In genomic region chr7:139434931-139435330, GRCm38 (mm10) we compare ENCODE assay signal across 5 mouse cellular contexts. TPM values are rescaled to one million over a fixed set of nuclear protein-coding genes. Genes with fewer than 3 reads are reported as not detected.
DNase-seq lines count a peak whose midpoint lies in the region; ATAC-seq and TF ChIP-seq lines count a peak whose summit lies in the region.
"Not testable (repeated sequence)": the region's sequence is repeated elsewhere in the genome, so short reads cannot be mapped to it uniquely, and the experiment has no call there.

No protein-coding gene starts in this region.

- not testable (repeated sequence) for TF ChIP-seq POLR2A in liver, adult 2 months (IDR thresholded peaks at IDR 0.05; ENCODE audit: extremely low read depth, insufficient read depth, low read length)

- H3K4me3 ChIP-seq in gastrocnemius, adult 2 months; heart, embryonic 10.5 days; heart, postnatal 0 days (ENCODE audit: low read depth, low read length); liver, adult 2 months (ENCODE audit: insufficient read depth, low read depth, low read length); macrophage (ENCODE audit: inconsistent target): not testable (repeated sequence)

- TF ChIP-seq EP300 in heart, postnatal 0 days (IDR thresholded peaks at IDR 0.05; ENCODE audit: low read depth): not testable (repeated sequence)

- H3K4me2 ChIP-seq in heart, postnatal 0 days (ENCODE audit: low read depth, low read length): not testable (repeated sequence)

- intact Hi-C loops in gastrocnemius, adult 2 months (cut with DNase I): not testable (repeated sequence)

- peaks cover 17% of the 10 kb centered on the region; the same call in 1 of the 2 replicates for H3K79me2 ChIP-seq in liver, adult 2 months (ENCODE audit: control insufficient read depth, insufficient read depth, low read length)
- peaks cover 10% of the 10 kb centered on the region; the same call in 1 of the 2 replicates for H3K79me2 ChIP-seq in macrophage (ENCODE audit: inconsistent target)

- WGBS in heart, embryonic 10.5 days: 81% methylated on average over 2 of the region's 2 CpGs
- 68% methylated on average over 2 of the region's 2 CpGs for WGBS in heart, postnatal 0 days
- 88% methylated on average over 2 of the region's 2 CpGs for WGBS in liver, adult 2 months
- WGBS in macrophage (ENCODE audit: missing documents): 94% methylated on average over 2 of the region's 2 CpGs

- not testable (repeated sequence) for H3K9ac ChIP-seq in heart, postnatal 0 days (replicated peaks; ENCODE audit: low read depth, low read length); liver, adult 2 months (ENCODE audit: low read depth, low read length)

- peak overlapping the region; percentile 81 for H3K27ac ChIP-seq in gastrocnemius, adult 2 months
- H3K27ac ChIP-seq in heart, embryonic 10.5 days: peak overlapping the region; percentile 77; the same call in 1 of the 2 replicates
- peak overlapping the region; percentile 71 for H3K27ac ChIP-seq in heart, postnatal 0 days (ENCODE audit: low read depth)
- peak overlapping the region; percentile 49 for H3K27ac ChIP-seq in liver, adult 2 months (replicated peaks; ENCODE audit: insufficient read depth, low read depth, low read length)
- peak overlapping the region; percentile 59 for H3K27ac ChIP-seq in macrophage

- peaks cover 61% of the 10 kb centered on the region for H3K4me1 ChIP-seq in heart, embryonic 10.5 days
- peaks cover 43% of the 10 kb centered on the region for H3K4me1 ChIP-seq in heart, postnatal 0 days (ENCODE audit: control insufficient read depth, insufficient read depth)
- not testable (repeated sequence) for H3K4me1 ChIP-seq in liver, adult 2 months (ENCODE audit: control insufficient read depth, insufficient read depth, low read length)

- not testable (repeated sequence) for ATAC-seq in heart, postnatal 0 days (ENCODE audit: insufficient read depth, low read depth)

- TF ChIP-seq CTCF in gastrocnemius, adult 2 months (IDR thresholded peaks at IDR 0.05); heart, postnatal 0 days (IDR thresholded peaks at IDR 0.05; ENCODE audit: low read depth); liver, adult 2 months (IDR thresholded peaks at IDR 0.05; ENCODE audit: low read depth, low read length): not testable (repeated sequence)

- DNase-seq in gastrocnemius, adult 2 months; heart, postnatal 0 days (ENCODE audit: low spot score); liver, adult 2 months (ENCODE audit: extremely low read depth, low read depth, low spot score): not testable (repeated sequence)
- peak; percentile 28 for DNase-seq in heart, embryonic 10.5 days (ENCODE audit: low spot score)

- H3K9me3 ChIP-seq in heart, embryonic 10.5 days; heart, postnatal 0 days (replicated peaks; ENCODE audit: control insufficient read depth, low read length): not testable (repeated sequence)

- not testable (repeated sequence) for H3K36me3 ChIP-seq in heart, embryonic 10.5 days; heart, postnatal 0 days (replicated peaks; ENCODE audit: control insufficient read depth, insufficient read depth, low read length); liver, adult 2 months (ENCODE audit: control insufficient read depth, insufficient read depth, low read length); macrophage (ENCODE audit: inconsistent target)

- H3K27me3 ChIP-seq in heart, embryonic 10.5 days (ENCODE audit: insufficient read depth, poor library complexity, severe bottlenecking); heart, postnatal 0 days (ENCODE audit: control insufficient read depth, insufficient read depth, low read length); liver, adult 2 months (ENCODE audit: control insufficient read depth, insufficient read depth, low read length): not testable (repeated sequence)

RNA-seq across cellular contexts. Expression of gene Inpp5a, which starts 46.0 kb away (rescaled TPM):
- 10 to 100 TPM; 77.2 to 95.0 TPM for total RNA-seq in gastrocnemius, adult 2 months (2021)
- 46.9 and 60.9 TPM in 2 replicates for polyA plus RNA-seq in heart, embryonic 10.5 days (2016; fragmentation: Nextera tagmentation; extraction: Ambion mirVana)
- 43.4 and 44.1 TPM in 2 replicates for total RNA-seq in heart, postnatal 0 days (2014; rRNA removed; ENCODE audit: low replicate concordance)
- 57.9 and 65.2 TPM in 2 replicates for polyA plus RNA-seq in heart, postnatal 0 days (2015; fragmentation: Nextera tagmentation; extraction: Ambion mirVana)
- 8.8 and 10.5 TPM in 2 replicates for total RNA-seq in liver, adult 2 months (2014; rRNA removed)
- 7.9 and 8.4 TPM in 2 replicates for polyA plus RNA-seq in liver, adult 2 months (2012; rRNA removed)
- total RNA-seq in macrophage (2018; cell fraction: chromatin; rRNA removed): 10 to 100 TPM; 15.3 to 61.2 (median 26.2) TPM
- 10 to 100 TPM in 14 of 26 experiments, 1 to 10 TPM in 12; 6.9 to 17.2 (median 12.1) TPM for total RNA-seq in macrophage (2018; cell fraction: cytosol; rRNA removed)
- 10 to 100 TPM in 24 of 26 experiments, 1 to 10 TPM in 2; 9.0 to 41.2 (median 20.1) TPM for total RNA-seq in macrophage (2018; cell fraction: nucleus; rRNA removed)
- polyA plus RNA-seq in macrophage (2018): 9.4 to 13.1 TPM (median 11.2 TPM) in 3 replicates
